Mouse (Mus musculus) c-Kit-positive CD71-positive TER-119-positive erythroid progenitor cells, embryonic 14.5 days (primary cell): ENCODE measurements around the gene Slc28a1.

ENCODE experiments used
- DNase-seq: peaks from one replicate; pipeline ENCODE4 v3.0.0-alpha.2; 2013; ENCODE audit warnings: low spot score

The Slc28a1 gene

DNA sequence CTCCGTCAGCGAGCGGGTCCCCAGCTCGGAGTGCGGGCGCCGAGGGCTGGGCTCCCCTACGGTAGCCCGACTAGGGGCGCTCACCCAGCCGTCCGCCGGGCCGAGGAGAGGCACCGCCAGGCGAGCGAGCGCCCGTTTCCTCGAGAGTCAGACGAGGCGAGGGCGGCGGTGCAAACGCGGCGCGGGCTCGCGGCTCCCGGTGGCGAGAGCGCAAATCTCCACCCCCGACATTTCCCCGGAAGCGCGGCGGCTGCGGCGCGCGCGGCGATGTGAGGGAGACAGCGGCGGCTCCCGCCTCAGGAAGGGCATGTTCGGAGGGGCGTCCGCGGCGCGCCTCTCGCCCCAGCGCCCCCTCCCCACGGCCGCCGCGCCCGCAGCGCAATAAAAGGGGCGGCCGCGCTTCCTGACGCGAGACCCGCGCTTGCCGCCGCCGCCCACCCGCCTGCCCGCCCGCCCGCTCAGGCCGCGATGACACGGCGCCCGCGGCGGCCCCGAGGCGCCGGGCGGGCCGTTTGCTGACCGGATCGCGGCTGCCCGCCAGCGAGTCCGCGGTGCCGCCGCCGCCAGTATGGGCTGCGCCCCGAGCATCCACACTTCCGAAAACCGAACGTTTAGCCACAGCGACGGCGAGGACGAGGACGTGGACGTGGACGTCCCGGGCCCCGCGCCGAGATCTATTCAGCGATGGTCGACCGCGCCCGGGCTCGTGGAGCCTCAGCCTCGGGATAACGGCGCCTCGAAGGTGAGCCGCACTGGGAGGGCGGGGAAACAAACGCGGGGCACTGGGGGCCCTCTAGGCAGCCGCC, 99.0 kb downstream of the Slc28a1 start, which contains the start of gene Pde8a:
Gene Pde8a (plus strand): TSS at position 250 of the 806 bp plus-strand sequence.
- DNase-seq = no peak

DNA sequence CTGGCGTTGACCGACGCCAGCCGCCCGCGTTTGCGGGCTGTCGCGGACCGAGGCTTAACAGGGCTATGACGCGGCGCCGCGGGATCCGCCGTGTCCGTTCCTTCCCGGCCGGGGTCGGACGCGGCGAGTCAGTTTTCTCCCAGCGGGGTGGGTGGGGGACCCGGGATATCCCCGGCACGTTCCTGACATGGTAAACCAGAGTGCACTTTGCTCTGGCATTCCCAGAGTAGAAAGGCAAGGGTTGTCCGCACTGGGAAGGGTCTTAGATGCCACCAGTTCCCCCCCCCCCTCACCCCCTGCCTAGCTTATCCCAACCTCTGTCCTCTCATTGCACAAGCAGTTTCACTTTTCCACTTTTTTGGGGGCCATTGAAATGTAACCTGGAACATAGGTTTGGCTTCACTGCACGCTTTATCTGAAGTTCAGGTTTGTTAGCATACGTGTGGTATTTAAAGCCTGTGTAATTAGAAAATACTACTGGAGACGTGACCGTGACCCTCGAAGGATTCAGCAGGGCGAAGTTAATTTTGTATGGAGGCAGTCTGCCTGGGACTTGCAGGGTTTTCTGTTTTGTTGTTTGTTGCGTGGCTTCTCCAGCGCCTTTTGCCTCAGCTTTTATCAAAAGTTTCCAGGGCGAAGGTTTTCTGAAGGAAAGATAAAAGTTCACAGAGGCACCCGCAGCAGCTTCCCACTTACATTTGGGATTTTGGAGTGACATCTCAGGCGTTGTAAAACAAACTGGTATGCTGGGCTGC, 99.7 kb downstream of the Slc28a1 start:
- no peak for DNase-seq

- DNase-seq = no peak
Observed at GRCm38 (mm10) chr7:81215950-81216349, 101.4 kb downstream of the Slc28a1 start.

DNA sequence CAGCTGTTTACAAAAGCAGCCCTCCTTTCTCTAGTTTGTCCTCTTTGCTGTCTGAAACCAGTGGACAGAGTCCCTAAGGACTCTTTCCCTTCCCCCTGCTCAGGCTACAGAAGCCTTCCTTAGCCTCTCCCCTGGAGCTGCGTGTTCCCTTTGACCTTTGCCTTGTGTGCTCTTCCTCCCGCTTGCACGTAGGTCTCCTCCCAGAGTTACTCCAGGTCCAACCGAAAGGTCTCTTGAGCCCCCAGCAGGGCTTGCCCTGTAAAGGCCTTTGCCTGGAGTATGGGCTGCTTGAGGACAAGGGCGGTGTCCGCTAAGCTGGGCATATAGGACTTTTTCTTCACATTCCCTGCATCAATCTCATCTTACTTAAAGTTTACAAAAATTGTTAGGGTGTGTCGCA, 104.7 kb downstream of the Slc28a1 start:
- no peak for DNase-seq
